Mouse (Mus musculus) lung, postnatal 10 days (tissue): ENCODE data around the gene Itga3.

ENCODE experiments used
- DNase-seq: peaks from one replicate; pipeline ENCODE4 v3.0.0; 2021

Itga3 gene

DNA sequence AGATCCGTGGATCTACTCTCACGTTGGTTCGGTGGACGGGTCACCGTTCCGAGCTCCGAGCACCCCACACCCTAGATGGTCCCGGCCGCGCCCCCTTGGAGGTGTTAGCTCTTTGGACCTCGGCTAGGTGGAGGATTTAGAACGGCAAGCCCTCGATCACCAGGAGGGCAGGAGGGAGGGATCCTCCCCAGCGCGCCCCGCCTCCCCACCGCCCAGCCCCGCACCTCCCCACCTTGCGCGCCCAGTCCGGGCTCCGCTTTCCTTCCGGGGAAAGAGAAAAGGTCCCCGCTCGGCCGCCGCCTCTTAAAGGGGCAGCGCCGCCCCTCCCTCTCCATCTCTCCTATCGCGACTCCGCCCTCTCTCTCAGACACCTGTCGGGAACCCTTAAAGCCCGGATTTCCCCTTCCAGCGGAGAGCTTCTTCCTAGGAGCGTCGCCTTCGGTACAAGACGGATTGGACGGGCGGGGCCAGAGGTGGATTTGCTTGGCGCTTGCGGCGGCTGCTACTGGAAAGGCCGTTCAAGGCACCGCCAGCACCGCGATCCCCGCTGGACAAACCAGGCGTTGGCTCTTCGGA is at the start of gene Itga3:
TSS of gene Itga3 (minus strand) at position 266 of the 576 bp plus-strand sequence.
- DNase-seq = peak; percentile 84

DNA sequence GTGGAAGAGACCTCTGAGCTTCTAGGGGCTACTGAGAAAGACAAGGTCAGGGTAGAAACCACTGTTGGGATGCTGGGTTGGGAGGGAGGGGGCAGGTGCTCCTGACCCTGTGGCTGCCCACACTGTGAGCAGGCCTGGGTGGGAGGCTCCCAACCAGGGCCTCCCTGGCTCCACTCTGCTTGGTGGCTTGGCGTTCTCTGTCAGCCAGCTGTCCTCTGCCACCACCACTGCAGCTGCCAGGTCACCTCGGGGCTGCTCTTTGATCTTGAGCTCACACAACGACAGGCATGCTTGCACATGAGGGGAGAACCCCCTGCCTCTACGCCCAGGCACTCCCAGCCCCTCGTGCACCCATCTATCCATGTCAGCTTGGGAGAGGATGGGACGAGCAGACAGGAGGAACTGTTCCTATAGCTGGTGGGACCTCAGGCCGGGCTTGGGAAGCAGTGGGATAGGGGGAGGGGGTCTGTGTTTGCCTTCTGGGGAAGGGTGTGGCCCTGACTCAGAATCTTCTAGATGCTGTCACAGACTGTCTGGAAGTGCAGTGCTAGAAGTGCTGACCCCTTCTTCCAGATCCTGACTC is 48.9 kb upstream of the Itga3 start:
- no peak for DNase-seq

DNA sequence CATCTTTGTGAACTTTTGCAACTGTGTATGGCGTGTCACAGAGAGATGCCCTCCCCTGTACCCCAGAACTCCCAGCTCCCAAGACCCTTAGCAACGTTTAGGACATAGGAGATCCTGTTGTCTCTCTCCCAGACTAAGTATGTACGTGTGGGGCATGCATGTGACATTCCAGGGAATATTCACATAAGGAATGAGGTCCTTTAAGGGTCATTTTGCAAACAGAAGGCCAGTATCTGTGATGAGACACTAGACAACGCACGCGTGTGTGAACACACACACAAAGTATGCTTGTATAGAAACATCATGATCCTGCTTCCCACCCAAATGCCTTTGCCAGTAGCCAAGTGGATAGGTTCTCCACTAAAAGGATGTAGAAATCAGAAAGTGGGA is 45.5 kb upstream of the Itga3 start:
- DNase-seq = no peak

DNA sequence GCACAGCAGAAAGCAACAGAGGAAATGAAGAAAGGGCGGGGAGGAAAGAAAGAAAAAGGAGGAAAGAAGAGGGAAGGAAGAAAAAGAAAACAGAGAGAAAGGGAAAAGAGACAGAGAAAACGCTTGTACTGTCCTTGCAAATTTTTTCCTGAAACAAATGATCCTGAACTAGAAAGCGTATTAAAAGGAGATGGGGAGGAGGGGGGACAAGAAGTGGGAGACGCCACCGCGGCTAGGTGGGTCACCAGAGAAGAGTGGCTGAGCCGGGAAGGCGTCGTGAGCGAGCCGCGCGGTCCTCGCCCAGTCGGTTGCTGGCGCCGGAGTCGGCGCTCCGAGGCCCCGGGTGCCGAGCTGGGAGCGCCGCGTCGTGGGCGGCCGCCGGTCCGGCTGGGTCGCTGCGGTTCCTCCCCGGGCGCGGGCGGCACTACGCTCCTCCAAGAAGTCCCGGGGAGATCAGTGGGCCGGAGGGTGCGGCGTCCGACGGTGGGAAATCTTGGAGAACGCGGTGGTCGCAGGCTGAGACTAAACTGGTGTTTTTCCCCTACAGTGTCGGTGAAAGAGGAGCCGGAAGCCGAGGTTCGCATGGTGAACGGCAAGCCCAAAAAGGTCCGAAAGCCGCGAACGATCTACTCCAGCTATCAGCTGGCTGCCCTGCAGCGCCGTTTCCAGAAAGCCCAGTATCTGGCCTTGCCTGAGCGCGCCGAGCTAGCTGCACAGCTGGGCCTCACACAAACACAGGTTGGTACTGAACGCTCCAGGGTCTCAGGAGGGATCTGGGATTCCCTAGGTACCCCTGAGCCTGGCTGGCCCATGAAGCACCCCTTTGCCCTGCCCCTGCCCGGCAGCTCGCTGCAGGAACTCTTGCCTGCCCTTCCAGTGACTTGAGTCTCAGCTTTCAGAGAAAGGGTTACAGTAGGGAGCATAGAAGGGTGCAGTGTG is 44.8 kb upstream of the Itga3 start:
- no peak for DNase-seq

DNA sequence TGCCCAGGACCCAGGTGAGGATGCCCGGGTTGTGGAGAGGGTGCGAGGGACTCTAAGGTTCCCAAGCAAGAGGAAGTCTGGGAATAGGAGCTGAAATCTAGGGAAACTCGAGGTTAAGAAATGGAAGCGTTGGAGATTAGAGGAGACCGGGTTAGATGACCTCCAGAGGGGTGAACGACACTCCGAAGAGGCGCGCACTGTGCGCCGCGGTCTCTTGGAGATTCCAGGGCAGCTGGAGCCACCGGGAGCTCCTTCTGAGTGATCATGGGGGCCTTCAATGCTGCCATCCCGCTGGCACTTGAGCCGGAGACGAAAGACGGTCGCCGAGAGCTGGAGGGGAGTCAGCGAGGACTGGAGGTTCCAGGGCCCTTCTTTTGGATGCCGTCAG is 44.0 kb upstream of the Itga3 start:
- DNase-seq = no peak

DNA sequence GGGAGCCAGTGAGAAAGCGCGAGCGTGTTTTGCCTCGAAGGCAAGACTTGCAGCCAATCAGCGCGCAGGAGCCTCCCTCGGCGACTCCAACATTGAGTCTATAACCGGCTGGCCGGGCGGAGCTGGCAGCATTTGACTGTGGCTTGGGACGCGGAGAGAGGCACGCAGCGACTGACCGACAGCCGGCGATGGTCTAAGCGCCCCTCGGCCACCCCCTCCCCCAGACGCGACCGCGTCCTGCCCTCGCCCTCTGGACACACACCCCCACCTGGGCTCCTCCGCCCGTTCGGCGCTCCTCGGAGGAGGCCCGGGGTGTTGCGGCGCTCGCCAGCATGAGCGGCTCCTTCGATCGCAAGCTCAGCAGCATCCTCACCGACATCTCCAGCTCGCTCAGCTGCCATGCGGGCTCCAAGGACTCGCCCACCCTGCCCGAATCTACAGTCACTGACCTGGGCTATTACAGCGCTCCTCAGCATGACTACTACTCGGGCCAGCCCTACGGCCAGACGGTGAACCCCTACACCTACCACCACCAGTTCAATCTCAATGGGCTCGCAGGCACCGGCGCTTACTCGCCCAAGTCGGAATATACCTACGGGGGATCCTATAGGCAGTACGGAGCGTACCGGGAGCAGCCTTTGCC is 43.5 kb upstream of the Itga3 start, which contains the start of gene Dlx3:
TSS of gene Dlx3 (plus strand) at position 130 of the 643 bp plus-strand sequence.
- DNase-seq = peak; percentile 53

DNA sequence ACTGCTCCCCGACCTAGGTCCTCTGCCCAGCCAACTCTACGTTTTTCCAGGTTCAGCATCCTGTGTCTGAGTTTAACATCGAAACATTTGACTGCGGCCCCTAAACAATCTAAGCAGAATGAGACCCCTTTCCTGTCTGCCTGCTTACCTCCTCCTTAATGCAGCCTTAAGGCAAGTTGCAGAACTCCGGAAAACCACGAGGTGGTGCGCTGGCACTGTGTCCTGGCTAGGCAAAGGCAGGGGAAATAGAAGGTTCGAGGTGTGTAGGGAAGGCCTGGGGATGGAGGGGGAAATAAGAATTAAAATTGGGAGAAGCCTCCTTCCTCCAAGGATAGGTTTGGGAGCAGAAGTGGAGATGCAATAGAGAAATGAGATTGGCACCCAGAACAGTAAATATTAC is 41.9 kb upstream of the Itga3 start:
- DNase-seq = peak; percentile 87

DNA sequence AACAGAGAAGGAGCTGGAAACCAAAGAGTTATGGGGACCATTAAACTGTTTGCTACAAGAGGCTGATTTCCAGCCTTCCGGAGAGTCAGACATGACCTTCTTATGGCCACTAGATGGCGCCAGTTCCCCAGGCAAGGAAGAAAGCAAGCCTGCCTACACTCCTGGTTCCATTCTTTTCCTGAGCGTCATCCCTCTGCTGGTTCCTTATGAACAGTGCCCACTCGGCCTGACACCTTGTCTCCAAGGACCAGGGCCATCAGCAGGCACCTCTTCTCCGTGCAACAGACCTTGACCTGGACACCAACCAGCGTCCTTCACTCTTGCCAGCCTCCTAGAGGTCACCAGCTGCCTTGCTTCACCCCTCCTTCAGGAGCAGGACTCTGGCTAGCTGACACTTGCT is 40.4 kb upstream of the Itga3 start:
- peak; percentile 78 for DNase-seq

DNA sequence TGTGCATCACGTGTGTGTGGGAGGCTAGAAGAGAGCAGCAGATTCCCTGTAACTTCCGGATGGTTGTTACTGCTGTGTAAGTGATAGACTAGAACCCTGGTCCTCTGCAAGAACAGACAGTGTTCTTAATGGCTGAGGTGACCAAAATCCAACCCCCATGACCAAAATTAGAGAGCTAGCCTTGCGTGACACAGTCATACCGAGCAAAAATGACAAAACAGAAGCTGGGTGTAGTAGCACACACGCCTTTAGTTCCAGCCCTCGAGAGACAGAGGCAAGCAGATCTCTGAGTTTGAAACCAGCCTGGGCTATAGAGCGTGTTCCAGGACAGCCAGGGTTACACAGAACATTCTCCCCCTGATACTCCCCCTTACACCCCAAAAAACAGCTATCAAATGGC is 33.5 kb upstream of the Itga3 start:
- no peak for DNase-seq

DNA sequence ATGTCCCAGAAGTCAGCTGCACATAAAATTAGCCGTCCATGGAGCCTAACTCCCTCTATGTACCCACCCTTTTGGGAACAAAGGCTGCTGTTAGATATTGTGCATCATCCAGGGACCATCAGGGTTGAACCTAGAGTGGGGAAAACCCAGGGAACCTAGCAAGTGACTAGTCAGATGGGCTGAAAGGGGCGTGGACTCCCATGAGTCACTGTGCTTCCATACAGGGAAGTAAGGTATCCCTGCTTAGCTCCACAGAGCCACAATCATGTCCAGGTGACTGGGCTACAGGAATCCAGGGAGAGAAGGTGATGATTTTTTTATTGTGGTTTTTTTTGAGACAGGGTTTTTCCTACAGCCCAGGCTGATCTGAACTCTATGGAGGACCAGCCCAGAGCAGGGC is 32.4 kb upstream of the Itga3 start:
- DNase-seq = no peak

DNA sequence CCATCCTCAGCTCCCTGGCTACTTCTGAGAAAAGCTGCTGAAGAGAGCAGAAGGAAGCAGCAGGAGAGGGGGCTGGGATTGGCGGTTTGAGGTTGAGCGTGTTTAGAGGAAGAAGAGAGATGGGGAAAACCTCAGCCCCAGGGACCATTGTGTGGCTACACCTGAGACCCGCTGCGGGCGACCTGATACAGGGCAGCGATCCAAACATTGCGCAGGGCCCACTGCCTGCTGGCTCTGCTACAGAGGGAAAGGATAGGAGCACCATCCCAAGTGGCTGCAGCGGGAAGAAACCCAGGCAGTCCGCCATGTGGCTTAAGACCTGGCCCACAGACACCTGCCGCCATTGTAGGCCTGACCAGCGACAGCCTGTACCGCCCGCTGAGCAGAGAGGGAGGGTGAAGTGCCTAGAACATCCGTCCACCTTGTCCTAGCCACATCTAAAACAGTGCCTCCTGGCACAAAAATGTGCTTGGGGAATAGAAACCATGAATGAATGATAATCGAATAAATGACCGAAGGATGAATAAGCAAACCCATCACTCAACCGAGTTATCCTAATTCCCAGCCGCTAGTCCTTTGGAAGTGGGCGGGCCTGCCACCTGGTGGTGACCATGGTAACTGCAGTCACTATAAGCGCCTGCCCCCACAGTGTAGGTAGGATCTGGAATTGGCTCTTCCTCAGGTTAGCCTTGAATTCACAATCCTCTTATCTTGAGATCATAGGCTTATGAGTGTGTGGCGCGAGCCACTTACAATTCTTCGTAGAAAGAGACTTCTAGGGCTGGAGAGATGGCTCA is 30.0 kb upstream of the Itga3 start:
- peak; percentile 84 for DNase-seq

DNA sequence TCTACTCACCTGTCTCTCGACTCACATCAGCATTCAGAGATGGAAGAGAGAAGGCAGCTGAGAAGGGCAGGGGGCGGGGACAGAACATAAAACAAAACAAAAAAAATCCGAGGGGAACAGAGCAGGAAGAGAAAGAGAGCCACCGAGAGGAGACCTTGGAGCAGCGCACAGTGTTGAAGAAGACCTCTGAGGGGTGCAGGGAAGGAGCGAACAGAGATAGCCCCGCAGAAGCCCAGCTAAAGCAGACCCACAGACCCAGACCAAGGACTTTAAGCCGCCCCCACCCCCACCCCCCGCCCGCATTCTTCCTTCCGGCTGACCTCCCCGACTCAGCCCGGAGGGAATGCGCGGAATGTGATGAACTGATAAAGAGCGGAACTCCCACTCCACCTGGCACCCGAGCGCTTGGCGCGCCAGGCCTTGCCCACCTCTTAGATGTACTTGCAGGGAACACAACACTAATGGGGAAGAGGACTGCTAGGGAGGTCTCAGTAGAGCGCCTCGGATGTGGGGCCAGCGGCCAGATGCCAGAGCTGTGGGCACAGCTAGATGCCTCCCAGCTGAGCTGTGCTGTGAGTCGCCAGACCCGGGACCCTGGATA is 28.8 kb upstream of the Itga3 start:
- DNase-seq = peak; percentile 63

DNA sequence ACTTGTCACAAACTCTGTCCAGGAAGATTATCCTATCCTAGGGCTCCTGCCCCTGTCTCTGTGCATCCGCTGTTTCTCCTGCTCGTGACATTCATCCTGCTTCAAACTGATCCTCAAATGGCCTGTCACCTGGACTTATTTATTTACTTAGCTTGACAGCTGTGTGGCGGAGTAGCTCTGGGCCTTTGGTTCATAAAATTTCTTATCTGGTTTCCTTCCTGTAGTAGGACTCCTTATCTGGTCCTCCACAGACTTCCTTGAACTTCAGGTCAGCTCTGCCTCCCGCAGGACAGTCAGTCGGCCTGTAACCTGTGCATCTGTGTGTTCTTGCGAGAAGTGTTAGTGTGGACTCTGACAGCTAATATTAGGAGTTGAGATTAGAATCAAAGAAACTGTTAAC is 27.7 kb upstream of the Itga3 start:
- DNase-seq = peak; percentile 48

DNA sequence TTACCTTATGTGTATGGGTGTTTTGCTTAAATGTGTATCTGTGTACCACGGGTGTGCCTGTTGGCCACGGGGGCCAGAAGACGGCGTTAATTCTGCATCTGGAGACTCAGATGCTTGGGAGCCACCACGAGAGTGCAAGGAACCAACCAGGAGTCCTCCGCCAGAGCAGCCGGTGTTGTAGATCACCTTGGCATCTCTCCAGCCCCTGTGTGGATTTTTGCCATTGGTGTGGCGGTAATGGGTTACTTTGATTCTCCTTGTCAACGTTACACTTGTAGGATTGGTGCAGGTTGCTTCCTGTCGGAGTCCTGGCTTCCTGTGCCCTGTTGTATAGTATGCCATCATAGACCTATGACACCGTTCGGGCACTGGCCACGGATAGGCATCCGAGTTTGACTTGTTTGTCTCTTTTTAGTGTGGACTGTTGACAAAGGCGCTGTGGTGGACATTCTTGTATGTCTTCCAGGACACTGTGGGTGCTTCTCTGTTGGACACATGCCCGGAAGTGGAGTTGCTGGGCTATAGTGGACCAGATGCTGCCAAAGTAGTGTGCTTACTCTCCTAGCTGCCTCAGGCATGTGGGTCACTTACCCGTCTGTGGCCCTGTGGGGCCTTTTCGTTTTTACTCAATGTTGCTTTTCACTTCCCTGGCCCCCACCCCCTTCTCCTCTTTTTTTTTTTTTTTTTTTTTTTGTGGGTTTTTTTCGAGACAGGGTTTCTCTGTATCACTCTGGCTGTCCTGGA is 25.7 kb upstream of the Itga3 start:
- DNase-seq = peak; percentile 75

DNA sequence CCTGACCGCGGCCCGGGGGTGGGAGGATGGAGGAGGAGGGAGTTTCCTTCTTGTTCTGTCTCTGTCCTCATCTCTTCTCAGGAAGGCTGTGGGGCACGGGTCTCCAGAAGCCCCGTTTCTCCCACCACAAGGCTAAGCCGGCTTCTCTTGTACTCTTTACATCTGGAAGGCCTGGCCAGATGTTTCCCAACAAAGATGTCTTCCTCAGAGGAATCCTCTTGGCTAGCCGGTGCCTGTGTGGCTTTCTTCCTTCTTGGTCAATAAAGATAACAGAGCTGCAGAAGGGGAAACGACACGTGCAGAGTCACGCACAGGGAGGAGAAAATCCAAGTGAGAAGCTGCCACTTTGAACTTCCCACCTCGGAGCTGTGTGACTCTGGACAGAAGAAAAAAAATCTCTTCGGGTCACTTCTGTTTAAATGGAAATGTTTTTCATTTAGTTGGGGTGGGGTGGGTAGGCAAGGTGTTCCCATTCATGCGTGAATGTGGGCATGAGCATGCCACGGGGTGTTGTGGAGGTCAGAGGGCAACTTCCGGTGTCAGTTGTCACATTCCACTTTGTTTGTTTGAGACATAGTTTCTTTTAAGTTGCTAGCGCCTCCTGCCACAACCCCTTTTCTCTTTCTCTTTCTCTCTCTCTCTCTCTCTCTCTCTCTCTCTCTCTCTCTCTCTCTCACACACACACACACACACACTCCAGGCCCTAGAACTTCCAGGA is 24.6 kb upstream of the Itga3 start:
- DNase-seq = no peak

DNA sequence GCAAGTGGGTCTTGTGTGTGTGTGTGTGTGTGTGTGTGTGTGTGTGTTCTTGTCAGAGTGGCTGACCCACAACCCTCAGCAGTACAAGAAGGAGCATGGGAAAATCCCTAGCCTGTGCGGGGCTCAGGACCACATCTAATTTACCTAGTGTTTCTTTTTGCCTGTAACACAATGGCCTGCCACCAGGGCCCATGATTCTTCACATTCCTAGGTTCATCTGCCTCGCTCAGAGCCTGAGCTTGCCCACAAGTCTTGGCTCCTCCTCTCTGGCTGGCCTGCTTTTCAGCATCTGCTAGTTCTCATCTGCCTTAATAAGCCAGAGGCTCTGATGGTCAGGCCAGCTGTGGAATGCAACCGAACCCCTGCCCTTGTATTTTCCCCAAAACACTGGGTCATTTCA is 23.8 kb upstream of the Itga3 start:
- DNase-seq = peak; percentile 56

DNA sequence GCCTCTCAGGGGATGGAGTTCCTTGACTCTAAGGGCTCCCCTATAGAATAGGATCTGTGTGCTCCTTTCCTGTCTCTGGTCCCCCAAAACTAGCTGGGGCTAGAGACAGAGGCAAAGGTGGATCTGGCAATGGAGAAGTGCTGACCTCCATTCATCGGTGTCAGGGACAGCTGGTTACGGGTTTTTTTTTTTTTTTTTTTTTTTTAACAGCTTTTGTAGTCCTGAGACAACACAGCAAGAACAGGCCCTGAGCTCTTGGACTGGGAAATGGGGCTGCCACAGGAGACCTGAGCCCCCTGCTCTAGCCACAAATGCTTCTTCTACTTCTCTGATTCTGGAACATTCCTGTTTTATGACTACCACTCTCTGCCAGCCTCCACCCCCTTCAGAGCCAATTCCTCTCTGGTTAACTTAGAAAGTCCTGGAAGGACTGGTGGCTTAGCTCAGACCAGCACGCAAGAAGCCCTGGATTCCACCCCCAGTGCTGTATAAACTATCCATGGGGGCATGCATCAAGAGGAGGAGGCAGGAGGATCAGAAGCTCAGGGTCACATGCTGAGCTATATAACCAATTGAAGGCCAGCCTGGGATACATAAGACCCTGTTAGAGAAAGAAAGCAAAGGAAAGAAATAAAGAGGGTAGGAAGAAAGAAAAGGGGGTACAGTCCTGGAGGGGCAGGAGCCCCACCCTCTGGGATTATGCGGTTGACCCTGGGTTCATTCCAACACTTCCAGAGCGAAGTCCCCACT is 21.9 kb upstream of the Itga3 start:
- DNase-seq = no peak

DNA sequence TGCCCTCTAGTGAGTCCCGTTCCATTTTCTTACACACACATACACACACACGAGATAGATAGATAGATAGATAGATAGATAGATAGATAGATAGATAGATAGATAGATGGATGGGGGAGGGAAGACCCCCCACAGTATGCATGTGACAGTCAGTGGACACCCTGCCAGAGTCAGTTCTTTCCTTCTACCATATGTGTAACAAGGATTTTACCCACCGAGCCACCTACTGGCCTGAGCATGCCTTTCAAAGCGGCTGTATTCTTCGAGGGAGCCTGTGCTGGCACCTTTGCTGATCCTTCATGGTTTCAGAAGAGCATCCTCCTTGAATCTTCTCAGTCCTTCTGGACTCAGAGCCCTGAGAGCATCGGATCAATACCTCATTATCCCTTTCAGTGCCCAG is 21.3 kb upstream of the Itga3 start:
- DNase-seq = no peak

DNA sequence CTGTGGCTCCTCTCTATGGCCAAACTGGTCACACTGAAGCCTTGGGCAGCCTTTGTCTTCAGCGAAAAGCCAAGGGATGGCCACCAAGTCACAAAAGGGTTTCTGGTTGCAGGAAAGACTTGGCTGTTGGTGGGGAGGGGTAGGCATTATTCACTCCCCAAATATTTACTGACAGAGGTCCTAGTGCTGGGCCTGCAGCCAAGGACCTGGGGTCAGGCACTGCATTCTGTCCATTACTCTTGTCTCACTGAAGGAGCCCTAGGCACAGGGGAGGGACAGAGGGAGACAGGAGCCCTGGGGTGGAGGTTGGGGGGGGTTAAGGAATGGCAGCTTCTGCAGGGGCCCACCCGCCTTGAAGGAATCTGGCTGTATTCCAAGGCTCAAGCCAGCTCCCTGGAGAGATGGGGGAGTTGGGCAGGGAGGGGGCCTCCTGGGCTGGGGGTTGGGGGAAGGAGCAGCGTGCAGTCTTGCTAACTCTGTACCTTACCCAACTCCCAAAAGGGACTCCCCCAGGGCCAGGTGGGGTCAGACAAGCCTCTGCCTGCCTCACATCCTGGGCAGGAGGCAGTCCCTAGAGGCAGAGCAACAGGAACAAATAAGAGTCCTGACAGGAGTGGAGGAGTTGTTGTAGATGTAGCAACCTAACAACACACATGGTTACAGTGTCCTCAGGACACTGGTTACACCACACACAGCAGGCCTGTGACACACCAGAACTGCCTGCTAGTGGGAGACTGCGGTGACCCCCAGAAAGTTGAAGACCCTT is 20.2 kb upstream of the Itga3 start:
- DNase-seq = peak; percentile 67
